Mouse (Mus musculus) liver, postnatal 0 days (tissue): ENCODE results near the gene Ccdc30. TPM values are rescaled to one million over a fixed set of nuclear protein-coding genes. Genes with fewer than 3 reads are reported as not detected.

ENCODE experiments used
- ATAC-seq: fragments of 200-750 bp; cut with Nextera tagmentation; 2 replicates; pipeline ENCODE4 v1.8.0; 2017; ENCODE audit warnings: mild to moderate bottlenecking, moderate library complexity
- DNase-seq: peaks from one replicate; pipeline ENCODE4 v3.0.0-alpha.2; 2016
- H3K27ac ChIP-seq: fragments of 300-500 bp; sonication (generic); 2 replicates; pipeline ENCODE4 v1.5.1; 2014; ENCODE audit warnings: antibody characterized with exemption, moderate library complexity, mild to moderate bottlenecking, low read depth
- H3K27me3 ChIP-seq: fragments of 300-500 bp; sonication (generic); 2 replicates; pipeline ENCODE4 v1.6.1; 2014; ENCODE audit warnings: low read length, control low read depth, mixed read lengths; ENCODE audit not compliant: insufficient read depth
- H3K36me3 ChIP-seq: fragments of 300-500 bp; sonication (generic); replicated peaks from 2 replicates; pipeline ENCODE4 v1.6.1; 2014; ENCODE audit warnings: mild to moderate bottlenecking, control low read depth, low read length, moderate library complexity, mixed read lengths; ENCODE audit not compliant: insufficient read depth
- H3K4me1 ChIP-seq: fragments of 300-500 bp; sonication (generic); 2 replicates; pipeline ENCODE4 v1.6.1; 2014; ENCODE audit warnings: antibody characterized with exemption, mild to moderate bottlenecking, control low read depth; ENCODE audit not compliant: insufficient read depth
- H3K4me2 ChIP-seq: fragments of 300-500 bp; sonication (generic); 2 replicates; pipeline ENCODE4 v1.6.1; 2014; ENCODE audit warnings: low read depth, mild to moderate bottlenecking, low read length, moderate library complexity, mixed read lengths
- H3K4me3 ChIP-seq: fragments of 300-500 bp; sonication (generic); 2 replicates; pipeline ENCODE4 v1.5.1; 2014; ENCODE audit warnings: low read depth, low read length
- H3K9ac ChIP-seq: fragments of 300-500 bp; sonication (generic); replicated peaks from 2 replicates; pipeline ENCODE4 v1.6.1; 2014; ENCODE audit warnings: mild to moderate bottlenecking, moderate library complexity
- H3K9me3 ChIP-seq: fragments of 300-500 bp; sonication (generic); 2 replicates; pipeline ENCODE4 v1.6.1; 2016; ENCODE audit warnings: mild to moderate bottlenecking, control low read depth, low read length, mixed read lengths
- CTCF ChIP-seq: sonication (generic); IDR thresholded peaks from 2 replicates; pipeline ENCODE4 v1.5.1; 2016; ENCODE audit warnings: antibody characterized with exemption, low read depth
- EP300 ChIP-seq: IDR thresholded peaks from 2 replicates; pipeline ENCODE4 v1.6.1; 2016; ENCODE audit warnings: antibody characterized with exemption, low read depth, mild to moderate bottlenecking
- WGBS: fragments of 180-500 bp; shearing (Covaris S2); extraction: QIAGEN DNeasy Blood & Tissue Kit; methylation state at CpG from one replicate; pipeline ENCODE4 v1.1.7; 2014; ENCODE audit not compliant: insufficient replicate concordance; 5-methylcytosine and 5-hydroxymethylcytosine counted together
- polyA plus RNA-seq: library from polyadenylated mRNA; unstranded; fragments of >200 nt; fragmentation: Nextera tagmentation; extraction: Ambion mirVana; gene quantifications from 2 replicates; pipeline ENCODE4 v1.2.1, GENCODE M21; 2015

The Ccdc30 gene
- polyA plus RNA-seq, 1 experiment from 2014 or later: 2.4 TPM

- no peaks in the 10 kb centered on the region for H3K27me3 ChIP-seq
- peak overlapping the region; percentile 94 for H3K4me2 ChIP-seq
- H3K36me3 ChIP-seq: no peaks in the 10 kb centered on the region; the same call in 1 of the 2 replicates
- no peak for DNase-seq
- peak overlapping the region; percentile 92 for H3K27ac ChIP-seq
- TF ChIP-seq EP300 (no peak), CTCF (no peak)
- H3K4me1 ChIP-seq: peaks cover 51% of the 10 kb centered on the region
- H3K4me3 ChIP-seq: peak overlapping the region; percentile 69
- peak; percentile 18 for ATAC-seq
- under 1% methylated on average over 31 of the region's 31 CpGs for WGBS
- no peaks in the 10 kb centered on the region for H3K9me3 ChIP-seq
- peak overlapping the region; percentile 84 for H3K9ac ChIP-seq
Observed at GRCm38 (mm10) chr4:119421921-119422293, 6.6 kb upstream of the Ccdc30 start.

GRCm38 (mm10) chr4:119421191-119421590 is 5.9 kb upstream of the Ccdc30 start:
- Histone ChIP-seq H3K4me2 (peak overlapping the region; percentile 94), H3K27me3 (no peaks in the 10 kb centered on the region), H3K9ac (peak overlapping the region; percentile 84), H3K27ac (peak overlapping the region; percentile 92), H3K4me1 (peaks cover 51% of the 10 kb centered on the region), H3K4me3 (peak overlapping the region; percentile 69), H3K9me3 (no peaks in the 10 kb centered on the region), H3K36me3 (no peaks in the 10 kb centered on the region; the same call in 1 of the 2 replicates)
- TF ChIP-seq CTCF (no peak), EP300 (no peak)
- ATAC-seq (no peak), DNase-seq (no peak)
- WGBS: 35% methylated on average over 3 of the region's 3 CpGs

- H3K9me3 ChIP-seq: no peaks in the 10 kb centered on the region
- WGBS: 55% methylated on average over 3 of the region's 3 CpGs
- H3K4me2 ChIP-seq: 0 out of 2 replicates have a peak overlapping the region, but pooled peaks have one; percentile 13
- DNase-seq (no peak), ATAC-seq (no peak)
- no peaks in the 10 kb centered on the region; the same call in 1 of the 2 replicates for H3K36me3 ChIP-seq
- no peak overlapping the region for H3K4me3 ChIP-seq
- no peak overlapping the region for H3K27ac ChIP-seq
- H3K4me1 ChIP-seq: peaks cover 26% of the 10 kb centered on the region
- TF ChIP-seq EP300 (peak; percentile 86), CTCF (no peak)
- H3K9ac ChIP-seq: no peak overlapping the region
- peaks cover 16% of the 10 kb centered on the region for H3K27me3 ChIP-seq
Observed at GRCm38 (mm10) chr4:119417894-119418293, 2.6 kb upstream of the Ccdc30 start.

- no peak for DNase-seq
- TF ChIP-seq CTCF (no peak), EP300 (no peak)
- Histone ChIP-seq H3K4me3 (no peak overlapping the region), H3K4me1 (peaks cover 23% of the 10 kb centered on the region), H3K27ac (0 out of 2 replicates have a peak overlapping the region, but pooled peaks have one; percentile 22), H3K27me3 (peaks cover 16% of the 10 kb centered on the region), H3K9ac (no peak overlapping the region), H3K36me3 (no peaks in the 10 kb centered on the region; the same call in 1 of the 2 replicates), H3K9me3 (no peaks in the 10 kb centered on the region), H3K4me2 (no peak overlapping the region)
- WGBS: 52% methylated on average over 3 of the region's 3 CpGs
- no peak for ATAC-seq
Observed at GRCm38 (mm10) chr4:119417270-119417669, 1.9 kb upstream of the Ccdc30 start.

GRCm38 (mm10) chr4:119412791-119413190 is 2.5 kb downstream of the Ccdc30 start:
- Histone ChIP-seq H3K4me1 (peaks cover 8% of the 10 kb centered on the region), H3K9ac (no peak overlapping the region), H3K4me3 (no peak overlapping the region), H3K9me3 (0 out of 2 replicates have a peak, but pooled peaks cover under 1% of the 10 kb centered on the region), H3K36me3 (no peaks in the 10 kb centered on the region), H3K27me3 (peaks cover 16% of the 10 kb centered on the region), H3K27ac (no peak overlapping the region), H3K4me2 (no peak overlapping the region)
- DNase-seq (no peak), ATAC-seq (no peak)
- 52% methylated on average over 6 of the region's 6 CpGs for WGBS
- no peak for TF ChIP-seq EP300
- no peak for TF ChIP-seq CTCF

GRCm38 (mm10) chr4:119411877-119412650 is 3.3 kb downstream of the Ccdc30 start:
- no peak overlapping the region for H3K4me3 ChIP-seq
- H3K27me3 ChIP-seq: peaks cover 16% of the 10 kb centered on the region
- DNase-seq (no peak), ATAC-seq (no peak)
- H3K4me1 ChIP-seq: peaks cover 2% of the 10 kb centered on the region; the same call in 1 of the 2 replicates
- H3K36me3 ChIP-seq: no peaks in the 10 kb centered on the region
- TF ChIP-seq EP300: no peak
- no peak for TF ChIP-seq CTCF
- no peak overlapping the region for H3K4me2 ChIP-seq
- no peak overlapping the region for H3K27ac ChIP-seq
- H3K9me3 ChIP-seq: 0 out of 2 replicates have a peak, but pooled peaks cover 3% of the 10 kb centered on the region
- no peak overlapping the region for H3K9ac ChIP-seq
- WGBS: 77% methylated on average over 11 of the region's 12 CpGs
